Mouse (Mus musculus): ENCODE data around the gene Ttll12.

- TF ChIP-seq CTCF (IDR thresholded peaks at IDR 0.05; ENCODE audit: borderline replicate concordance, insufficient read depth, low read length): no peak
- no peak for TF ChIP-seq POLR2A (IDR thresholded peaks at IDR 0.05; ENCODE audit: low read depth, low read length)
Observed at GRCm38 (mm10) chr15:83571636-83572035, 23.3 kb downstream of the Ttll12 start.
